Mouse (Mus musculus) liver, embryonic 16.5 days (tissue): Measurements from ENCODE around the gene Maml2. TPM values are rescaled to one million over a fixed set of nuclear protein-coding genes. Genes with fewer than 3 reads are reported as not detected.

Source experiments
- ATAC-seq: fragments of 200-750 bp; cut with Nextera tagmentation; 2 replicates; pipeline ENCODE4 v1.8.0; 2017; ENCODE audit warnings: low read depth, mild to moderate bottlenecking, moderate number of reproducible peaks, moderate library complexity
- H3K27ac ChIP-seq: fragments of 300-500 bp; sonication (generic); 2 replicates; pipeline ENCODE4 v1.5.1; 2014; ENCODE audit warnings: mild to moderate bottlenecking, low read length
- H3K27me3 ChIP-seq: fragments of 300-500 bp; sonication (generic); 2 replicates; pipeline ENCODE4 v1.6.1; 2014; ENCODE audit warnings: low read depth, low read length, mixed read lengths; ENCODE audit not compliant: control insufficient read depth, insufficient read depth
- H3K36me3 ChIP-seq: fragments of 300-500 bp; sonication (generic); 2 replicates; pipeline ENCODE4 v1.6.1; 2014; ENCODE audit warnings: mild to moderate bottlenecking; ENCODE audit not compliant: control insufficient read depth, insufficient read depth
- H3K4me1 ChIP-seq: fragments of 300-500 bp; sonication (generic); 2 replicates; pipeline ENCODE4 v1.6.1; 2014; ENCODE audit warnings: low read depth, low read length, mixed read lengths; ENCODE audit not compliant: control insufficient read depth
- H3K4me2 ChIP-seq: fragments of 300-500 bp; sonication (generic); 2 replicates; pipeline ENCODE4 v1.6.1; 2014; ENCODE audit warnings: low read depth, low read length, mixed read lengths
- H3K4me3 ChIP-seq: fragments of 300-500 bp; sonication (generic); 2 replicates; pipeline ENCODE4 v1.5.1; 2014; ENCODE audit warnings: low read depth, mild to moderate bottlenecking, low read length
- H3K9ac ChIP-seq: fragments of 300-500 bp; sonication (generic); 2 replicates; pipeline ENCODE4 v1.6.1; 2014; ENCODE audit warnings: low read depth, low read length
- H3K9me3 ChIP-seq: fragments of 300-500 bp; sonication (generic); replicated peaks from 2 replicates; pipeline ENCODE4 v1.6.1; 2016; ENCODE audit warnings: low read length; ENCODE audit not compliant: control insufficient read depth
- WGBS: fragments of 180-500 bp; shearing (Covaris S2); extraction: QIAGEN DNeasy Blood & Tissue Kit; methylation state at CpG from one replicate; pipeline ENCODE4 v1.1.7; 2014; ENCODE audit not compliant: insufficient replicate concordance; 5-methylcytosine and 5-hydroxymethylcytosine counted together
- polyA plus RNA-seq: library from polyadenylated mRNA; unstranded; fragments of >200 nt; fragmentation: Nextera tagmentation; extraction: Ambion mirVana; gene quantifications from 2 replicates; pipeline ENCODE4 v1.2.1, GENCODE M21; 2015

Maml2 gene
- polyA plus RNA-seq, 1 experiment from 2014 or later = 0.96 TPM

DNA sequence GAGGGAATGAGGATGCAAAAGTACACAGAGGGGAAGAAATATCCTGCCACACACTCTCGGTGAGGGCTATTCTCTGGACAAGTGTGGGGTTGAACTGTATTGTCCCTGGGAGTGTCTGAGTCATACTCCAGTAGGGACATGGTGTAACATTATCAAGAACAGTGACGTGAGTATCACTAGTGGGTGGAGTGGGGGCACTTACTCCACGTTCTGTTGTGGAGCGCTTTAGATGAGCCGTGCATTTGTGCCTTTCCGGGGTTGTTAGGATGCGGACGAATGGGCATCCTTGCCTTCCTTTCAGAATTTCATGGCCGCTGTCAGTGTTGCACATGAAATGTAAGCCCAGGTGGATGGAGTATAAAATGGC, 210.0 kb downstream of the Maml2 start:
- no peaks in the 10 kb centered on the region for H3K9me3 ChIP-seq
- no peak overlapping the region for H3K9ac ChIP-seq
- H3K36me3 ChIP-seq = no peaks in the 10 kb centered on the region
- no peak overlapping the region for H3K4me3 ChIP-seq
- no peak overlapping the region for H3K27ac ChIP-seq
- ATAC-seq = no peak
- no peaks in the 10 kb centered on the region for H3K27me3 ChIP-seq
- 72% methylated on average over 9 of the region's 9 CpGs for WGBS
- H3K4me2 ChIP-seq = no peak overlapping the region
- no peaks in the 10 kb centered on the region for H3K4me1 ChIP-seq

DNA sequence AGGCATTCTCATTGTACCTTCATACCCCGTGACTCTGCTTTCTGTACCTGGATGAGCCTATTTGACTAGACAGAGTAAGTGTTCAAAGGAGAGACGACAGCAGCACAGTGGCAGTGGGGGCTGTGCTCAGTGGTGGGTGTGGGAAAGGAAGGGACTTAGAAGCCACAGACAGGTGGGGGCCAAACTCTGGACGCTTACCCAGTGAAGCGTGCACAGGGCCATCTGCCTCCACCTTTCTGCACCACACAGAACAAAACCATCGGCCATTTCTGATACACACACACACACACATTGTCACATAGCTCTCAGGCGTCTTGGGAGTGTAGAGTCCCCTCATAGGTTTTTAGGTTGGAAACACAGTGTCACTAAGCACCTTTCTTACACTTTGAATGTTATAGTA, 212.0 kb downstream of the Maml2 start:
- H3K9ac ChIP-seq = no peak overlapping the region
- no peaks in the 10 kb centered on the region for H3K27me3 ChIP-seq
- ATAC-seq = no peak
- 54% methylated on average over 6 of the region's 6 CpGs for WGBS
- H3K27ac ChIP-seq = no peak overlapping the region
- H3K36me3 ChIP-seq = no peaks in the 10 kb centered on the region
- no peak overlapping the region for H3K4me3 ChIP-seq
- no peak overlapping the region for H3K4me2 ChIP-seq
- no peaks in the 10 kb centered on the region for H3K4me1 ChIP-seq
- no peaks in the 10 kb centered on the region for H3K9me3 ChIP-seq

DNA sequence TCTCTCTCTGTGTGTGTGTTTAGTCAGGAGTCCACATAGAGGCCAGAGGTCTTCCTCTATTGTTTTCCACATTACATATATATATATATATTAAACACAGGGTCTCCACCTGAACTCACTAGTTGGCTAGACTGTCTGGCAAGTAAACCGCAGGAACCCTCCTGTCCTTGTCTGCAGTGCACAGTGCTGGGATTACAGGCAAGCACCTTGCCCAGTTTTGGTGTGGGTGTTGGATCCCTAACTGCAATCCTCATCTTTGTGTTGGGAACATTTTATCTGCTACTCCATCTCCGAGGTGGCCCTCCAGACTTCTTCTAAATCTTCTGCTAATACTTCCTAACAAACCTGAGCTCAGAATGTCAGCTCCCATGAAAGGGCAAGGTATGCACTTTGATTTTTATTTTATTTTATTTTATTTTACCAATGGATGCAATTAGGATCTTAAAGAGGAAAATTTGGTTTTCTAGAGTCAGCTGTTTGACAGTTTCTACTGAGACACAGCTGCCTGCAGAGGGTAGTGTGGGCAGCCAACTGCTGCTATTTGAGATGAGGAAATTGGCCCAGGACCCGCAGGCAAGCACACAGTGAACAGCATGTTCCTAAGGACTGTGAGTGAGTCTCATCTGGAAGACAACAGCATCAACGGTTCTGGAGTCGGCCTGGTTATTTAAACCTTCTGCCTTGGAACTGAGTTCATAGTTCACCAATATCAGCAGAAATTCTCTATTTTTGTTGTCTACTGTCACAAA, 213.0 kb downstream of the Maml2 start:
- H3K27me3 ChIP-seq = no peaks in the 10 kb centered on the region
- ATAC-seq = no peak
- H3K36me3 ChIP-seq = no peaks in the 10 kb centered on the region
- WGBS = 38% methylated on average over 5 of the region's 5 CpGs
- no peak overlapping the region for H3K4me3 ChIP-seq
- H3K9ac ChIP-seq = no peak overlapping the region
- H3K4me1 ChIP-seq = no peaks in the 10 kb centered on the region
- no peak overlapping the region for H3K4me2 ChIP-seq
- no peak overlapping the region for H3K27ac ChIP-seq
- H3K9me3 ChIP-seq = no peaks in the 10 kb centered on the region

DNA sequence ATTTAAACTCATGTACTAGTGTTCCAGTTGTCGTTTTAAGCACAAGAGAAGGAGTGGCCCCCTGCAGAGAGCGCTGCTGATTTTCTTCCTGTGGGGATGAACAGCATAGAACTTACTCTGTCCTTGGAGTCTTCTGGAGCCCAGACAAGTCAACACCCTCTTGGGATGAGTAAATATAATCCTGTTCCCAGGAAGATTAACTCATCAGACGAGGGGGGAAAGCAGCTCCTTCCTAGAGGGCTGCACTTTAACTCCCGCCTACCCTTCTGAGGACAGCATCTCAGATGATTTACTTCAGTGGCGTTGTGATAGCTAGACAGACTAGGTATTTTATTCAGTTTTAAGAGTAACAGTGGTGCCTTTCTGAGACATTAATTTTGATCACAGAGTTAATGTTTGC, 215.4 kb downstream of the Maml2 start:
- H3K36me3 ChIP-seq = no peaks in the 10 kb centered on the region
- no peaks in the 10 kb centered on the region for H3K9me3 ChIP-seq
- no peak overlapping the region for H3K9ac ChIP-seq
- no peak for ATAC-seq
- H3K4me1 ChIP-seq = no peaks in the 10 kb centered on the region
- H3K4me2 ChIP-seq = no peak overlapping the region
- no peaks in the 10 kb centered on the region for H3K27me3 ChIP-seq
- whole genome bisulfite sequencing = 49% methylated on average over 5 of the region's 5 CpGs
- H3K27ac ChIP-seq = no peak overlapping the region
- H3K4me3 ChIP-seq = no peak overlapping the region

DNA sequence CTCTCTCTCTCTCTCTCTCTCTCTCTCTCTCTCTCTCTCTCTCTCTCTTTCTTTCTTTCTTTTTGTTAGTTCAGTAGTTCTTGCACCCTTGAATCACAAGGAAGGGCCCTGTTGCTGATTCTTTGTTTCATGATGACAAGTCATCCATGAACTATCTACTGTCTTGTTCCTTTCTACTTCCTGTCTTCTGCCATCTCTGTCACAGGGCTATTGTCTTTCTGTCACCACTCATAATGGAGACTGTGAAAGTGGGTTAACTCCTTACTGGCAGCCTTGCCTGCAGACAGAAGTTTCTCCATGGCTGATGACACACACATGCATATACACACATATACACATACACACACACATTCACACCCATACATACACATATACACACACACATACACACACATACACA, 216.7 kb downstream of the Maml2 start:
- Histone ChIP-seq H3K4me1 (no peaks in the 10 kb centered on the region), H3K9ac (no peak overlapping the region), H3K4me2 (no peak overlapping the region), H3K27ac (no peak overlapping the region), H3K4me3 (no peak overlapping the region), H3K9me3 (no peaks in the 10 kb centered on the region), H3K27me3 (no peaks in the 10 kb centered on the region), H3K36me3 (no peaks in the 10 kb centered on the region)
- ATAC-seq = no peak

DNA sequence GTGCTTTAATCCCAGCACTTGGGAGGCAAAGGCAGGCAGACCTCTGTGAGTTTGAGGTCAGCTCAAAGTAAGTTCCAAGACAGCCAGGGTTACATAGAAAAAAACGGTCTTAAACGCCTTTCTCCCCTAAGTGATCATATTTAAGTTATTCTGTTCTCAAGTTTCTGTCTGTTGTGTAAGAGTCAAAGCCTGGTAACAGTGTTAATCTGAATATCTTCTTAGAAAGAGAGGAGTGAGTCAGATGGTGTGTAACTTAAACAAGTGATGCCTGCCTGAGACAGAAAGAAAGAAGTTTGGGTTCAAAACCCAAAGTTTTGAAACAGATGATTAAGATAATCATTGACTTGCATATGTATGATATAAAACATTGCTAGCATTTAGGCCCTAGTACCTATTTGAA, 218.2 kb downstream of the Maml2 start:
- WGBS = 63% methylated on average over 2 of the region's 2 CpGs
- no peak for ATAC-seq
- H3K36me3 ChIP-seq = no peaks in the 10 kb centered on the region
- H3K9me3 ChIP-seq = no peaks in the 10 kb centered on the region
- H3K27ac ChIP-seq = no peak overlapping the region
- H3K4me3 ChIP-seq = no peak overlapping the region
- no peaks in the 10 kb centered on the region for H3K4me1 ChIP-seq
- no peak overlapping the region for H3K4me2 ChIP-seq
- H3K27me3 ChIP-seq = no peaks in the 10 kb centered on the region
- H3K9ac ChIP-seq = no peak overlapping the region

DNA sequence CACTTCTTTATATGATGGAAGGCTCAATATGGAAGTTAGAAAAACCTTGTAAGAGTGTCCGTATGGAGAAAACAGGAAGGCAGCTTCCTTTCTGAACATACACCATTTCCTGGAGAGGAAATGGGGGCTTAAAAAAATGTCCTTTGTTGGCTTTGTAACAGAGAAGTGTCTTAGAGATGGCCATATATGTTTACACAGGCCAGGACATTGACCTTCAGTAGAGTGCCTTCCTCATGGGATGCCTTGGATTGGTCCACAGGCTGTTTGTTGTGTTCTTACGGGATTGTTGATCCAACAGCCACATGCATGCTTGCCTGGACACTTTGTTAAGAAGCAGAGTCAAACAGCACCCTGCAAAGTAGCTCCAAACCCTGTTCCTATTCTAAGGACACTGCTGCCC, 220.3 kb downstream of the Maml2 start:
- H3K4me2 ChIP-seq = no peak overlapping the region
- WGBS = 29% methylated on average over 2 of the region's 2 CpGs
- H3K9ac ChIP-seq = no peak overlapping the region
- peak; percentile 48; the same call in 1 of the 2 replicates for ATAC-seq
- H3K36me3 ChIP-seq = no peaks in the 10 kb centered on the region
- H3K9me3 ChIP-seq = no peaks in the 10 kb centered on the region
- H3K27ac ChIP-seq = peak overlapping the region; percentile 38
- H3K4me3 ChIP-seq = no peak overlapping the region
- no peaks in the 10 kb centered on the region for H3K4me1 ChIP-seq
- H3K27me3 ChIP-seq = no peaks in the 10 kb centered on the region

DNA sequence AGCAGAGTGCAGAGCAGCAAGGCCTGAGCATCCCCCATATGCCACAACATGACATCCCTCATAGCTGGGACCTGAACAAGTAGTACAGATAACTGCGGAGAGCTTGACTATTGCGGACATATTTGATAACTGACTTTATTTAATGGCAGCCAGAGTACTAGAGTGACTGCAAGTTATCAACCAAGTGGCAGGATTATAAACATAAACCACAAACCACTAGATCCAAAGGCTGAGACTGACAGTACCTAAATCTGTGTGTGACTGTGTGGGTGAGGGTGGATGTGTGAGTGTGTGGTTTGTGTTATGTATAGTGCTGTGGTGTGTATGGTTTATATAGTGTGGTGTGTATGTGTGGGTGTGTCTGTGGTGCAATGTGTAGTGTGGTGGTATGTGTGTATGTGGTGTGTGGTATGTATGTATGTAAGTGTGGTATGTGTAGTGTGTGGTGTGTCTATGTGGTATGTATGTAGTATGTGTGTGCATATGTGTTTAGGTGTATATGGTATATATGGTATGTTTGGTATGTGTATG, 220.7 kb downstream of the Maml2 start:
- H3K9me3 ChIP-seq = no peaks in the 10 kb centered on the region
- no peak overlapping the region for H3K4me3 ChIP-seq
- no peak for ATAC-seq
- no peak overlapping the region for H3K4me2 ChIP-seq
- no peaks in the 10 kb centered on the region for H3K27me3 ChIP-seq
- WGBS = 31% methylated on average over 2 of the region's 2 CpGs
- no peaks in the 10 kb centered on the region for H3K4me1 ChIP-seq
- H3K36me3 ChIP-seq = no peaks in the 10 kb centered on the region
- H3K27ac ChIP-seq = peak overlapping the region; percentile 38
- H3K9ac ChIP-seq = no peak overlapping the region

DNA sequence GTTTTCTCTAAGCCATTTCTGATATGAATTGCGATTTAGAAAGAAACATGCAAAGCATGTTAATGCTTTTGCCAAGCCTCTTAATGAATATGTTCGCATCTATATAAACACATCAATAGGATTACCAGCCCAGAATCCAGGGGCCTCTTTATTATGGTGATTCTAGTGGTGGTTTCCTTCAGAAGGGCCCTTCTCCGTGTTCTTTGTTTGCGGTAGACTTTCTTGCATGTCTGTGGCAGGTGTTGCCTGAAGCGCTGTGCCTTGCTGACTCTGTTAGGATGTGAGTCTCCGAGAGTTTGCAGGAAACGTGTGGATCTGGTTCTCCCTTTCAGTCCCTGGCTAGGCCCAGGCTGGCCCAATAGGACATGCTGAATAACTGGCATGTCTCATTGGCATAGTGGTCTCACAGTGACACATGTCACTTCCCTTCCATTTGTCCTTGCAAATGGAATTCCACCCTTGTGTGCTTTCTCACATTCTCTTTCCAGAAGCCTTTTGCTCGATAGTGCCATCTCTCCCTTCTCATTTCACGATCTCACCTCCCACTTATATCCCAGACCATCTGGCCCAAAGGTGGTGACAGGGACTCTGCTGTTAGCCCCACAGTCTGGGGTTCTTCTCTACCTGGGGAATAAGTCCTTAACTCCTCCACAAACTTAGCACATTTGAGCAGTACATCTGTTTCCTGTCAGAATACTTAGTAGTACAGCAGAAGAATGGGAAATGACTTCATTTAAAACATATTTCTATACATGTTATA, 224.5 kb downstream of the Maml2 start:
- Histone ChIP-seq H3K36me3 (no peaks in the 10 kb centered on the region), H3K4me2 (no peak overlapping the region), H3K9me3 (no peaks in the 10 kb centered on the region), H3K4me1 (no peaks in the 10 kb centered on the region), H3K27me3 (no peaks in the 10 kb centered on the region), H3K4me3 (no peak overlapping the region), H3K9ac (no peak overlapping the region), H3K27ac (no peak overlapping the region)
- WGBS = 65% methylated on average over 9 of the region's 9 CpGs
- ATAC-seq = no peak
